Mouse (Mus musculus) adrenal gland, postnatal 14 days (tissue): ENCODE measurements around the gene Tnnc1. TPM values are rescaled to one million over a fixed set of nuclear protein-coding genes. Genes with fewer than 3 reads are reported as not detected.

Experiments
- DNase-seq: peaks from one replicate; pipeline ENCODE4 v3.0.0; 2021; ENCODE audit warnings: mixed read lengths
- total RNA-seq: library from RNA; stranded (reverse); gene quantifications from 2 replicates; pipeline ENCODE4 v1.2.3, GENCODE M21; 2021

Gene Tnnc1
- total RNA-seq, 1 experiment from 2014 or later, result 0.67 TPM

DNA sequence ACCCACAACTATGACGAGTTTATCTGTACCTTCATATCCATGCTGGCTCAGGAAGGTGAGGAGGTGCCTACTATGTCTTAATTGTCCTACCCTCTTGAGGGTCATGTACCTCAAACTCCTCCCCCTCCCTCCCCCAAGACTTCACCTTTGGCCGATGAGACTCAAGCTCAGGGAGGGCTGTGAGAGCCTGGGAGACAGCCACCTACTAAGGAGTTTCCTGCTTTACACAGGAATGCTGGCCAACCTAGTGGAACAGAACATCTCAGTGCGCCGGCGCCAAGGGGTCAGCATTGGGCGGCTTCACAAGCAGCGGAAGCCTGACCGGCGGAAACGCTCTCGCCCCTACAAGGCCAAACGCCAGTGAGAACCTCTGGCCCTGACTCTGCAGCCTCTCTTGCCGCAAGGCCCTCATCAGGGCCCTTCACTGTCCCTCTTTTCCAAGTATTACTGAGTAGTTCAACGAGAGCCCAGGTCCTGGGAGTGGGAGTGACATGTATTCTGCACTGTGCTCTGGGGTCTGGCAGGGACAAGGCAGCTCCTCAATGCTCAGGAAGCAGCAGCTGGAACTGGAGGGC lies 50.5 kb downstream of the Tnnc1 start:
- no peak for DNase-seq

DNA sequence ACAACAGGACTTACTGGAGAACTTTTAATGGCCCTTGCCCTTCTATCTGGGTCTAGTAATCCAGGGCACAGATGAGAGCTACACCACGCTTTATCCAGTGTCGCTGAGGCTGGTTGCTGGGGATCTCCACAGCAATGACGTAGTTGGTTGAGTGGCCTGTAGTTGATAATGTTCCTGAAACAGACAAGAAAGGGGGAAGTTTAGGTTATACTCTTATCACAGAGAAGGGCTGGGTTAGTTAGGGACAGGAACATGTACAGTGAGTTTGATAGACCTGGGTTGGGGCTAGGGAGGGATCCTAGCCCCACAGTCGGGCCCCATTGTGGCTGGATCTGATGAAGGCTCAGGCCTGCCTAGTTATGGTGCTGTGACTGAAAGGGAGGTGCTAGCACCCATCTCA lies 52.3 kb downstream of the Tnnc1 start:
- no peak for DNase-seq

DNA sequence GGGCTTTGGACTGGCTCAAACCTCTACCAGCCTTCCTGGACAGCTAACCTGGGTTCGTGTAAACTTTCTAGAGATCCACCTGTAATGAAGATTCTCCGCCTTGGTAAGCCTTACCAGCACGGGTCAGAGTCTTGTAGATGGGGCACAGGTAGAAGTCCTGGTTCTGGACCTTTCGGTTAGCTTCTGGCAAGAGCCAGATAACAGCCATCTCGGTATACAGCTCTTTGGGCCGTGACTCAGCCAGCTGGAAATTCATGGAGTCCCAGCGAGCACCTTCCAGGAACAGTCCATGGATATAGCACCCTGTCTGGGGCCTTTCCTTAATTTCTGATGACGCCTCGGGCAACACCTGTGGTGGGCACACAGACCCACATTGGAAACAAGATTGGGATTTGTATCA lies 52.8 kb downstream of the Tnnc1 start:
- no peak for DNase-seq

Other genes starting within 250 kb of the Tnnc1 start
- 35.3 and 42.0 TPM in 2 replicates for gene Glt8d1, start 206.9 kb upstream of the Tnnc1 start, total RNA-seq
- 221 and 225 TPM in 2 replicates for gene Spcs1, start 206.6 kb upstream of the Tnnc1 start, total RNA-seq
- gene Pbrm1, start 189.2 kb upstream of the Tnnc1 start, total RNA-seq, result 59.7 and 59.9 TPM in 2 replicates
- 87.7 and 93.9 TPM in 2 replicates for gene Gnl3, start 189.2 kb upstream of the Tnnc1 start, total RNA-seq
- 75.2 and 104 TPM in 2 replicates for gene Smim4, start 79.4 kb upstream of the Tnnc1 start, total RNA-seq
- 48.5 and 57.7 TPM in 2 replicates for gene Nt5dc2, start 77.3 kb upstream of the Tnnc1 start, total RNA-seq
- 74.4 and 78.6 TPM in 2 replicates for gene Stab1, start 39.7 kb upstream of the Tnnc1 start, total RNA-seq
- 269 and 295 TPM in 2 replicates for gene Nisch, start 8.6 kb downstream of the Tnnc1 start, total RNA-seq
- gene Sema3g, start 9.5 kb downstream of the Tnnc1 start, total RNA-seq, result 10.9 and 13.9 TPM in 2 replicates
- 6.8 and 9.6 TPM in 2 replicates for gene Phf7, start 43.0 kb downstream of the Tnnc1 start, total RNA-seq
- gene Bap1, start 43.1 kb downstream of the Tnnc1 start, total RNA-seq, result 58.5 and 62.4 TPM in 2 replicates
- gene Dnah1, start 115.6 kb downstream of the Tnnc1 start, total RNA-seq, result 1.0 and 1.2 TPM in 2 replicates
- gene Capn7, start 128.3 kb downstream of the Tnnc1 start, total RNA-seq, result 36.8 and 41.2 TPM in 2 replicates
- 123 and 142 TPM in 2 replicates for gene Sh3bp5, start 227.8 kb downstream of the Tnnc1 start, total RNA-seq